8 mouse cellular contexts compared by ENCODE assay signal in the genomic region with DNA sequence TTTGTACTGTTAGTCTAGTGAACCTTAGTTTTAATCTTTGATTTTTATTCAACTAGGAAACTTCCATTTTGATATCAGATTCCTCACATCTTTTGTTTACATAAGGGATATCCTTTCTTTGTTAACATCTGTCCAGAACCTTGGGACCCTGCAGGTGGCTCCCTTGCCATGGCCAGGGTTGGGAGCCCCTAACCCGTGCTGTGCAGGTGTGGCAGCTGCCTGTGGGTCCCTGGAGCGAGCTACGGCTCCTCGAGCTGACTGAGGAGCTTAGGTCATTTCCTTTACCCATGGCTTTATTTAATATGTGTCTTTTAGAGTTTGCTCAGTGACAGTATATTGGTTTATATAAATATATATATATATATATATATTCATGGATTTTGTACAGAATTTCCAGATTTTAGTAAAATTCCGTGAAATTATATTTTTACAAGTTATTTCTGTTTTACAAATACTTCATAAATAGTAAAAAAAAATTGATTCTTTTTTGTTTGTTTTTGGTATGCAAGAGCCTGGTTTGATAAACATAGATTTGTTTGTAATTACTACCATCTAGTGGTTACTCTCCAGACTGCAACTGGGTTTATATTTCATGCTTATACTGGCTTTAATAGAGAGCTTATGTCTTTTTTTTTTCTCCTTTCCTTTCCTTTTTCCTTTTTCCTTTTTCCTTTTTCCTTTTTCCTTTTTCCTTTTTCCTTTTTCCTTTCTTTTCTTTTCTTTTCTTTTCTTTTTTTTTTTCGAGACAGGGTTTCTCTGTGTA. TPM values are rescaled to one million over a fixed set of nuclear protein-coding genes. Genes with fewer than 3 reads are reported as not detected.
DNase-seq lines count a peak whose midpoint lies in the region; TF ChIP-seq lines count a peak whose summit lies in the region.

No protein-coding gene starts in this region.

- TF ChIP-seq CTCF in heart, adult 2 months (IDR thresholded peaks at IDR 0.05) = peak; percentile 86

- no peak overlapping the region for H3K27ac ChIP-seq in heart, adult 2 months

- 45% methylated on average over 6 of the region's 6 CpGs for WGBS in heart, adult 2 months

- no peaks in the 10 kb centered on the region for H3K79me2 ChIP-seq in heart, adult 2 months (replicated peaks; ENCODE audit: control insufficient read depth, insufficient read depth, low read length)

- no peak overlapping the region for H3K4me3 ChIP-seq in heart, adult 2 months

- H3K36me3 ChIP-seq in heart, adult 2 months (ENCODE audit: control insufficient read depth, insufficient read depth, low read length) = no peaks in the 10 kb centered on the region

- intact Hi-C loops in heart, adult 2 months (cut with DNase I) = loop anchor here (2.0 to 10.0 kb wide), 3 partner anchors 63 to 481 kb away; no protein-coding TSS in a partner anchor
- intact Hi-C loops in heart, postnatal 36 days (cut with DNase I) = loop anchor here (1.0 to 2.0 kb wide), 2 partner anchors 63 to 111 kb away; no protein-coding TSS in a partner anchor

- TF ChIP-seq POLR2A in heart, adult 2 months (IDR thresholded peaks at IDR 0.05; ENCODE audit: insufficient read depth, low read depth, low read length) = no peak

- no peak for DNase-seq in heart, adult 2 months
- DNase-seq in heart, postnatal 36 days = no peak
- DNase-seq in thymus, postnatal 14 days = peak; percentile 23
- no peak for DNase-seq in thymus, adult 18-20 months
- DNase-seq in hindlimb bud, embryonic 11.5 days (ENCODE audit: extremely low spot score, low read depth, low spot score) = peak; percentile 71
- peak; percentile 55 for DNase-seq in retina, adult 2 months (ENCODE audit: low read depth, low spot score)
- DNase-seq in adrenal gland, postnatal 25 days = no peak
- DNase-seq in cerebellum, adult 11-12 months = no peak

- no peaks in the 10 kb centered on the region for H3K27me3 ChIP-seq in heart, adult 2 months (ENCODE audit: control insufficient read depth, insufficient read depth, low read length)

- no peak overlapping the region for H3K9ac ChIP-seq in heart, adult 2 months (ENCODE audit: low read depth, low read length)

- no peak for TF ChIP-seq EP300 in heart, adult 2 months (IDR thresholded peaks at IDR 0.05; ENCODE audit: insufficient read depth, low read depth, low read length)

- no peaks in the 10 kb centered on the region for H3K4me1 ChIP-seq in heart, adult 2 months (ENCODE audit: control insufficient read depth, insufficient read depth, low read length)

RNA-seq across cellular contexts. Expression of a gene that starts 37.6 kb away (rescaled TPM):
- total RNA-seq in heart, adult 2 months (2021) = 10 to 100 TPM; 15.6 to 17.6 TPM
- polyA plus RNA-seq in heart, adult 2 months (2012; rRNA removed) = 19.3 and 27.0 TPM in 2 replicates
- 10 to 100 TPM; 17.0 to 19.4 TPM for total RNA-seq in heart, postnatal 36 days (2021)
- 42.3 and 44.8 TPM in 2 replicates for total RNA-seq in adrenal gland, postnatal 25 days (2021)

Comparison
In these comparisons a context has a peak if more than half of its experiments do, and no peak if none do; other contexts are left out.
1. DNase-seq: peak in thymus, postnatal 14 days (single experiment), hindlimb bud, embryonic 11.5 days (single experiment) and retina, adult 2 months (single experiment); none in heart, adult 2 months (0 of 2), heart, postnatal 36 days (0 of 2), thymus, adult 18-20 months (0 of 2), adrenal gland, postnatal 25 days (single experiment) and cerebellum, adult 11-12 months (single experiment).